Mouse (Mus musculus): Measurements from ENCODE around the gene Card19.

GRCm38 (mm10) chr13:49154028-49154427 is 61.8 kb downstream of the Card19 start:
- no peak for TF ChIP-seq CTCF (IDR thresholded peaks at IDR 0.05 in 2 of 3, conservative IDR thresholded peaks at IDR 0.05 in 1 of 3; ENCODE audit: control insufficient read depth in 1 of 3, insufficient read depth in 1 of 3, low read depth in 2 of 3, low read length in 3 of 3, poor library complexity in 1 of 3, severe bottlenecking in 1 of 3)
- TF ChIP-seq BHLHE40 (IDR thresholded peaks at IDR 0.05; ENCODE audit: borderline replicate concordance, low read depth, low read length), result no peak
